Mouse (Mus musculus) limb, embryonic 13.5 days (tissue): ENCODE results near the gene Tmem160. TPM values are rescaled to one million over a fixed set of nuclear protein-coding genes. Genes with fewer than 3 reads are reported as not detected.

Experiments used
- ATAC-seq: fragments of 200-750 bp; cut with Nextera tagmentation; 2 replicates; pipeline ENCODE4 v1.8.0; 2017; ENCODE audit warnings: low read depth, moderate number of reproducible peaks, moderate TSS enrichment; ENCODE audit not compliant: low FRiP score
- H3K27ac ChIP-seq: fragments of 300-500 bp; sonication (generic); 2 replicates; pipeline ENCODE4 v1.5.1; 2015; ENCODE audit warnings: inconsistent platforms, mild to moderate bottlenecking, moderate library complexity
- H3K27me3 ChIP-seq: fragments of 300-500 bp; sonication (generic); 2 replicates; pipeline ENCODE4 v1.6.1; 2015; ENCODE audit warnings: mild to moderate bottlenecking, inconsistent platforms
- H3K36me3 ChIP-seq: fragments of 300-500 bp; sonication (generic); 2 replicates; pipeline ENCODE4 v1.6.1; 2015; ENCODE audit warnings: inconsistent platforms, mild to moderate bottlenecking, moderate library complexity
- H3K4me1 ChIP-seq: fragments of 300-500 bp; sonication (generic); 2 replicates; pipeline ENCODE4 v1.6.1; 2015; ENCODE audit warnings: inconsistent platforms
- H3K4me2 ChIP-seq: fragments of 300-500 bp; sonication (generic); replicated peaks from 2 replicates; pipeline ENCODE4 v1.6.1; 2015; ENCODE audit warnings: inconsistent platforms, mild to moderate bottlenecking, moderate library complexity
- H3K4me3 ChIP-seq: fragments of 300-500 bp; sonication (generic); 2 replicates; pipeline ENCODE4 v1.5.1; 2015; ENCODE audit warnings: moderate library complexity, mild to moderate bottlenecking, inconsistent platforms
- H3K9ac ChIP-seq: fragments of 300-500 bp; sonication (generic); 2 replicates; pipeline ENCODE4 v1.6.1; 2015; ENCODE audit warnings: mild to moderate bottlenecking, inconsistent platforms
- H3K9me3 ChIP-seq: fragments of 300-500 bp; sonication (generic); 2 replicates; pipeline ENCODE4 v1.6.1; 2016; ENCODE audit warnings: inconsistent platforms
- WGBS: fragments of 180-500 bp; shearing (Covaris S2); methylation state at CpG from one replicate; pipeline ENCODE4 v1.1.7; 2015; 5-methylcytosine and 5-hydroxymethylcytosine counted together
- polyA plus RNA-seq: library from polyadenylated mRNA; unstranded; fragments of >200 nt; fragmentation: Nextera tagmentation; extraction: Ambion mirVana; gene quantifications from 2 replicates; pipeline ENCODE4 v1.2.1, GENCODE M21; 2015

Gene Tmem160
- polyA plus RNA-seq, 1 experiment from 2014 or later = 44.2 TPM

GRCm38 (mm10) chr7:16496260-16496659, 43.7 kb downstream of the Tmem160 start:
- 81% methylated on average over 3 of the region's 3 CpGs for WGBS
- Histone ChIP-seq H3K4me2 (no peak overlapping the region), H3K27ac (no peak overlapping the region), H3K4me3 (no peak overlapping the region), H3K36me3 (peaks cover 60% of the 10 kb centered on the region), H3K27me3 (no peaks in the 10 kb centered on the region), H3K9me3 (no peaks in the 10 kb centered on the region), H3K9ac (no peak overlapping the region), H3K4me1 (no peaks in the 10 kb centered on the region; the same call in 1 of the 2 replicates)
- no peak for ATAC-seq

- no peak for ATAC-seq
- Histone ChIP-seq H3K27me3 (no peaks in the 10 kb centered on the region), H3K9ac (no peak overlapping the region), H3K4me3 (no peak overlapping the region), H3K36me3 (peaks cover 90% of the 10 kb centered on the region), H3K27ac (no peak overlapping the region), H3K9me3 (no peaks in the 10 kb centered on the region), H3K4me1 (no peaks in the 10 kb centered on the region), H3K4me2 (no peak overlapping the region)
- WGBS = 87% methylated on average over 6 of the region's 6 CpGs
Observed at GRCm38 (mm10) chr7:16499671-16500104, 47.1 kb downstream of the Tmem160 start.

- Histone ChIP-seq H3K9me3 (no peaks in the 10 kb centered on the region), H3K36me3 (peaks cover 91% of the 10 kb centered on the region), H3K27me3 (no peaks in the 10 kb centered on the region), H3K4me2 (no peak overlapping the region), H3K4me3 (no peak overlapping the region), H3K9ac (no peak overlapping the region), H3K27ac (no peak overlapping the region), H3K4me1 (no peaks in the 10 kb centered on the region)
- ATAC-seq = no peak
- WGBS = 90% methylated on average over 4 of the region's 4 CpGs
Observed at GRCm38 (mm10) chr7:16501571-16501970, 49.0 kb downstream of the Tmem160 start.

GRCm38 (mm10) chr7:16504573-16505225, 52.1 kb downstream of the Tmem160 start:
- H3K27me3 ChIP-seq = no peaks in the 10 kb centered on the region
- no peak overlapping the region for H3K4me2 ChIP-seq
- 82% methylated on average over 2 of the region's 2 CpGs for WGBS
- H3K9ac ChIP-seq = no peak overlapping the region
- peaks cover 86% of the 10 kb centered on the region for H3K36me3 ChIP-seq
- H3K4me3 ChIP-seq = no peak overlapping the region
- no peaks in the 10 kb centered on the region for H3K4me1 ChIP-seq
- ATAC-seq = no peak
- H3K9me3 ChIP-seq = no peaks in the 10 kb centered on the region
- no peak overlapping the region for H3K27ac ChIP-seq

Other genes starting within 250 kb of the Tmem160 start
- gene Dhx34, start 230.7 kb upstream of the Tmem160 start, polyA plus RNA-seq = 13.1 and 14.5 TPM in 2 replicates
- gene C5ar2, start 208.6 kb upstream of the Tmem160 start, polyA plus RNA-seq = 0.09 and 0.10 TPM in 2 replicates
- gene C5ar1, start 193.2 kb upstream of the Tmem160 start, polyA plus RNA-seq = 1.9 and 2.4 TPM in 2 replicates
- 19.0 and 19.9 TPM in 2 replicates for gene Inafm1, start 179.2 kb upstream of the Tmem160 start, polyA plus RNA-seq
- gene Ccdc9, start 166.0 kb upstream of the Tmem160 start, polyA plus RNA-seq = 26.1 and 29.2 TPM in 2 replicates
- 5.0 and 5.1 TPM in 2 replicates for gene Bbc3, start 144.4 kb upstream of the Tmem160 start, polyA plus RNA-seq
- 359 and 362 TPM in 2 replicates for gene Sae1, start 65.0 kb upstream of the Tmem160 start, polyA plus RNA-seq
- 18.2 and 18.5 TPM in 2 replicates for gene Zc3h4, start 51.9 kb upstream of the Tmem160 start, polyA plus RNA-seq
- gene Npas1, start 24.9 kb downstream of the Tmem160 start, polyA plus RNA-seq = 0.15 and 0.51 TPM in 2 replicates
- gene Arhgap35, start 162.2 kb downstream of the Tmem160 start, polyA plus RNA-seq = 21.3 and 23.6 TPM in 2 replicates
- gene Ceacam15, start 222.9 kb downstream of the Tmem160 start, polyA plus RNA-seq = not detected in 2 replicates